Mouse (Mus musculus) stomach, postnatal 0 days (tissue): ENCODE measurements around the gene Sync. TPM values are rescaled to one million over a fixed set of nuclear protein-coding genes. Genes with fewer than 3 reads are reported as not detected.

Experiments used
- ATAC-seq: fragments of 200-750 bp; cut with Nextera tagmentation; 2 replicates; pipeline ENCODE4 v1.8.0; 2017; ENCODE audit not compliant: low FRiP score, low TSS enrichment
- DNase-seq: peaks from one replicate; pipeline ENCODE4 v3.0.0-alpha.2; 2016; ENCODE audit warnings: low spot score
- H3K27ac ChIP-seq: fragments of 300-500 bp; sonication (generic); replicated peaks from 2 replicates; pipeline ENCODE4 v1.5.1; 2014; ENCODE audit warnings: mild to moderate bottlenecking, control low read depth
- H3K27me3 ChIP-seq: fragments of 300-500 bp; sonication (generic); 2 replicates; pipeline ENCODE4 v1.6.1; 2014; ENCODE audit warnings: low read length; ENCODE audit not compliant: control insufficient read depth, insufficient read depth
- H3K36me3 ChIP-seq: fragments of 300-500 bp; sonication (generic); 2 replicates; pipeline ENCODE4 v1.6.1; 2014; ENCODE audit warnings: low read length, mixed read lengths; ENCODE audit not compliant: control insufficient read depth, insufficient read depth
- H3K4me1 ChIP-seq: fragments of 300-500 bp; sonication (generic); replicated peaks from 2 replicates; pipeline ENCODE4 v1.6.1; 2014; ENCODE audit warnings: antibody characterized with exemption; ENCODE audit not compliant: control insufficient read depth, insufficient read depth
- H3K4me2 ChIP-seq: fragments of 300-500 bp; sonication (generic); replicated peaks from 2 replicates; pipeline ENCODE4 v1.6.1; 2014; ENCODE audit warnings: low read depth, mild to moderate bottlenecking, control low read depth, moderate library complexity
- H3K4me3 ChIP-seq: fragments of 300-500 bp; sonication (generic); 2 replicates; pipeline ENCODE4 v1.5.1; 2014; ENCODE audit warnings: low read depth, low read length, control low read depth
- H3K9ac ChIP-seq: fragments of 300-500 bp; sonication (generic); 2 replicates; pipeline ENCODE4 v1.6.1; 2014; ENCODE audit warnings: mild to moderate bottlenecking, low read length, control low read depth, mixed read lengths
- H3K9me3 ChIP-seq: fragments of 300-500 bp; sonication (generic); 2 replicates; pipeline ENCODE4 v1.6.1; 2016; ENCODE audit warnings: low read length; ENCODE audit not compliant: control insufficient read depth
- CTCF ChIP-seq: IDR thresholded peaks from 2 replicates; pipeline ENCODE4 v1.5.1; 2016; ENCODE audit warnings: antibody characterized with exemption, low read depth, mild to moderate bottlenecking, moderate library complexity
- EP300 ChIP-seq: optimal IDR thresholded peaks from 2 replicates; pipeline ENCODE3; 2016; ENCODE audit warnings: antibody characterized with exemption
- WGBS: fragments of 180-500 bp; shearing (Covaris S2); extraction: QIAGEN DNeasy Blood & Tissue Kit; methylation state at CpG from one replicate; pipeline ENCODE4 v1.1.7; 2014; 5-methylcytosine and 5-hydroxymethylcytosine counted together
- polyA plus RNA-seq: library from polyadenylated mRNA; unstranded; fragments of >200 nt; fragmentation: Nextera tagmentation; extraction: Ambion mirVana; gene quantifications from 2 replicates; pipeline ENCODE4 v1.2.1, GENCODE M21; 2015

Gene Sync
- polyA plus RNA-seq, 1 experiment from 2014 or later = 3.2 TPM

- 70% methylated on average over 5 of the region's 5 CpGs for WGBS
- ATAC-seq (no peak), DNase-seq (no peak)
- H3K9me3 ChIP-seq = no peaks in the 10 kb centered on the region
- TF ChIP-seq EP300 (no peak), CTCF (no peak)
- no peaks in the 10 kb centered on the region for H3K36me3 ChIP-seq
- no peak overlapping the region for H3K4me3 ChIP-seq
- H3K4me1 ChIP-seq = 0 out of 2 replicates have a peak, but pooled peaks cover 2% of the 10 kb centered on the region
- H3K4me2 ChIP-seq = no peak overlapping the region
- H3K9ac ChIP-seq = no peak overlapping the region
- no peak overlapping the region for H3K27ac ChIP-seq
- H3K27me3 ChIP-seq = no peaks in the 10 kb centered on the region
Measured at GRCm38 (mm10) chr4:129282786-129283185, 4.6 kb upstream of the Sync start.

- no peaks in the 10 kb centered on the region for H3K36me3 ChIP-seq
- no peak overlapping the region for H3K4me2 ChIP-seq
- 0 out of 2 replicates have a peak, but pooled peaks cover 2% of the 10 kb centered on the region for H3K4me1 ChIP-seq
- no peak overlapping the region for H3K9ac ChIP-seq
- H3K9me3 ChIP-seq = no peaks in the 10 kb centered on the region
- H3K4me3 ChIP-seq = no peak overlapping the region
- ATAC-seq (no peak), DNase-seq (no peak)
- 89% methylated on average over 5 of the region's 5 CpGs for WGBS
- H3K27ac ChIP-seq = no peak overlapping the region
- TF ChIP-seq CTCF (no peak), EP300 (no peak)
- H3K27me3 ChIP-seq = no peaks in the 10 kb centered on the region
Measured at GRCm38 (mm10) chr4:129283226-129283625, 4.2 kb upstream of the Sync start.

DNA sequence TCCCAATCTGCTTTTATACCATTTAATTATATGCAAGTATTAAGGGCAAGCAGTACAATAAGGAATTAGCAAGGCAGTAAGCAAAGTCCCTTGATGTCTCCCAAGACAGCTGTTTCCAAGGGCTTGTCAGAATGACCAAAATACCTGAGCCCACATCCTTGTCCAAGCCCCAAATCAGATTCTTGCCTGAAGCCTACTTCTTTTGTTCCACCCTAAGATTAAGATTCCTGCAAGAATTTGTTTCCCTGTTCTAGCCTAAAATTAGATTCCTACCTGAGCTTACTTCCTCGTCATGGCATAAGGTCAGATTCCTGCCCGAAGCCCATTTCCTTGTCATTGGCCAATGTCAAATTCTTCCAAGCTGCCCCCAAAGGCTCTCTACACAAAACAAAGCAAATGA, 2.7 kb upstream of the Sync start:
- H3K9ac ChIP-seq = no peak overlapping the region
- no peak overlapping the region for H3K4me3 ChIP-seq
- H3K4me2 ChIP-seq = no peak overlapping the region
- H3K9me3 ChIP-seq = no peaks in the 10 kb centered on the region
- 0 out of 2 replicates have a peak, but pooled peaks cover 2% of the 10 kb centered on the region for H3K4me1 ChIP-seq
- ATAC-seq (no peak), DNase-seq (no peak)
- WGBS = 91% methylated on average over 2 of the region's 2 CpGs
- TF ChIP-seq EP300 (no peak), CTCF (no peak)
- H3K36me3 ChIP-seq = no peaks in the 10 kb centered on the region
- no peak overlapping the region for H3K27ac ChIP-seq
- no peaks in the 10 kb centered on the region for H3K27me3 ChIP-seq

GRCm38 (mm10) chr4:129286001-129286682, 1.3 kb upstream of the Sync start:
- DNase-seq (peak; percentile 31), ATAC-seq (peak; percentile 43)
- peak overlapping the region; percentile 67 for H3K27ac ChIP-seq
- H3K4me2 ChIP-seq = peak overlapping the region; percentile 92
- TF ChIP-seq CTCF = no peak
- TF ChIP-seq EP300 = no peak
- 36% methylated on average over 5 of the region's 5 CpGs for WGBS
- H3K36me3 ChIP-seq = no peaks in the 10 kb centered on the region
- no peaks in the 10 kb centered on the region for H3K27me3 ChIP-seq
- no peaks in the 10 kb centered on the region for H3K9me3 ChIP-seq
- H3K9ac ChIP-seq = no peak overlapping the region
- H3K4me1 ChIP-seq = 0 out of 2 replicates have a peak, but pooled peaks cover 2% of the 10 kb centered on the region
- peak overlapping the region; percentile 52; the same call in 1 of the 2 replicates for H3K4me3 ChIP-seq

DNA sequence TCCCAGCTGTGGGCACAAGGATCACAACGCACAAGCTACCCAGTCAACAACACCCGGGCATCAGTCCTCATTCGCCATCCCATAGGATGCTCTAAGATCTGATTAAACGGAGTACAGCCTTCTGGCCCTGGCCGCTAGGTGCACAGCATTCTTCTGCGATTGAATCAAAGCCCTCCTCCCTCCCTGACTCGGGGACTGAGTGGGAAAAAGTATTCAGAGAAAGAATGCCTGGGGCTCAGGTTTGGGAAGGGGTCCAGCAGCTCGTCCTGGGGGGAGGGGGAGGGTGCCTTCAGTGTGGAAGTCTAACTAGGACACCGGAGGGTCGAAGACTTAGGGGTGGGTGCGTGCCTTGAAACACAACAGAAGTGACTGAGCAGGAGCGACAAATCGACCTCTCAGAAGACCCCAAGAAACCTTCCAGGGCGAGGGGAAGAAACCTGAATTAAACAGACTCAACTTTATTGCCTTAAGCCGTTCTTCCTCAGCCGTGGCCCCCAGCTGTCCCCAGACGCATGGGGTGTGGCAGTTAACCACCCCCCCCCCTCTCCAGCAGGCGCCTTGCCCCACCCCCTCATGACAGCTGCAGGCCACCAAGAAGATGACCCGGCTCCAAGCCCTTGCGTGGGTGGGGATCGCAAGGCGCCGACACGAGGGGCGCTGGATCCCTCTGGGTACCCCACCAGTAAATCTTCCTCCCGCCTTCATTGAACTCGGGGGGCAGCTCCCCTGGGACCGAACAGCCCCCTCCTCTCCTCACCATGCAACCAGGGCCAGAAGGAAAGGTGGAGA, 540 bp upstream of the Sync start:
- DNase-seq (peak; percentile 34), ATAC-seq (peak; percentile 58; the same call in 1 of the 2 replicates)
- H3K4me3 ChIP-seq = peak overlapping the region; percentile 52
- WGBS = 1% methylated on average over 28 of the region's 28 CpGs
- H3K27me3 ChIP-seq = no peaks in the 10 kb centered on the region
- peak overlapping the region; percentile 92 for H3K4me2 ChIP-seq
- 0 out of 2 replicates have a peak, but pooled peaks cover 2% of the 10 kb centered on the region for H3K4me1 ChIP-seq
- H3K36me3 ChIP-seq = no peaks in the 10 kb centered on the region
- TF ChIP-seq CTCF (peak; percentile 42; the same call in 1 of the 2 replicates), EP300 (no peak)
- H3K27ac ChIP-seq = peak overlapping the region; percentile 67
- peak overlapping the region; percentile 61 for H3K9ac ChIP-seq
- no peaks in the 10 kb centered on the region for H3K9me3 ChIP-seq
